Mouse (Mus musculus) heart, postnatal 4 days (tissue): ENCODE measurements at regions not wholly inside any gene's neighbourhood (a gene's known extent, or its start where the extent isn't known, plus 50 kb on each side); places are given as distances from the start of the nearest gene placed in this dataset.

Experiments used
- DNase-seq: peaks from one replicate; pipeline ENCODE4 v3.0.0; 2021

- DNase-seq: no peak
Observed at GRCm38 (mm10) chr14:48942882-48943281, 123.0 kb upstream of the Ap5m1 start.

- no peak for DNase-seq
Observed at GRCm38 (mm10) chr14:48930886-48931285, 135.0 kb upstream of the Ap5m1 start.

GRCm38 (mm10) chr14:48925870-48926269 lies 140.0 kb upstream of the Ap5m1 start:
- no peak for DNase-seq

- DNase-seq: no peak
Observed at GRCm38 (mm10) chr14:48909420-48909819, 156.5 kb upstream of the Ap5m1 start.

- no peak for DNase-seq
Observed at GRCm38 (mm10) chr14:48907991-48908698, 157.8 kb upstream of the Ap5m1 start.

GRCm38 (mm10) chr14:48907403-48907973 lies 158.4 kb upstream of the Ap5m1 start:
- no peak for DNase-seq

- no peak for DNase-seq
Observed at GRCm38 (mm10) chr14:48906956-48907355, 158.9 kb upstream of the Ap5m1 start.

- DNase-seq: no peak
Observed at GRCm38 (mm10) chr14:48904576-48904975, 161.3 kb upstream of the Ap5m1 start.

GRCm38 (mm10) chr14:48903526-48903925 lies 162.4 kb upstream of the Ap5m1 start:
- DNase-seq: no peak

GRCm38 (mm10) chr14:48900201-48900600 lies 165.7 kb upstream of the Ap5m1 start:
- no peak for DNase-seq

GRCm38 (mm10) chr14:48897140-48897539 lies 168.8 kb upstream of the Ap5m1 start:
- no peak for DNase-seq

- DNase-seq: no peak
Observed at GRCm38 (mm10) chr14:48896235-48896634, 169.7 kb upstream of the Ap5m1 start.

GRCm38 (mm10) chr14:48891216-48891615 lies 174.7 kb upstream of the Ap5m1 start:
- no peak for DNase-seq

- DNase-seq: peak; percentile 12
Observed at GRCm38 (mm10) chr14:48888954-48889353, 176.9 kb upstream of the Ap5m1 start.

GRCm38 (mm10) chr14:48880041-48880440 lies 185.9 kb upstream of the Ap5m1 start:
- no peak for DNase-seq

- no peak for DNase-seq
Observed at GRCm38 (mm10) chr14:48877998-48878657, 187.8 kb upstream of the Ap5m1 start.

- no peak for DNase-seq
Observed at GRCm38 (mm10) chr14:48871313-48871712, 194.6 kb upstream of the Ap5m1 start.

GRCm38 (mm10) chr14:48869956-48870355 lies 195.9 kb upstream of the Ap5m1 start:
- DNase-seq: no peak

- DNase-seq: no peak
Observed at GRCm38 (mm10) chr14:48855453-48855852, 181.8 kb upstream of the Otx2 start.

GRCm38 (mm10) chr14:48854188-48854924 lies 180.7 kb upstream of the Otx2 start:
- DNase-seq: no peak

- DNase-seq: no peak
Observed at GRCm38 (mm10) chr14:48853479-48854187, 180.0 kb upstream of the Otx2 start.

- DNase-seq: no peak
Observed at GRCm38 (mm10) chr14:48852787-48853186, 179.2 kb upstream of the Otx2 start.

GRCm38 (mm10) chr14:48852061-48852460 lies 178.4 kb upstream of the Otx2 start:
- DNase-seq: no peak
